Mouse (Mus musculus): ENCODE results near the gene Olfr59.

Gene Olfr59

GRCm38 (mm10) chr11:74283436-74283835, at the start of gene Olfr59:
Gene Olfr59, plus strand, starts transcription at chr11:74283736.
- no peak for DNase-seq

GRCm38 (mm10) chr11:74241201-74241600, 42.3 kb upstream of the Olfr59 start:
- DNase-seq = no peak

GRCm38 (mm10) chr11:74259508-74259907, 24.0 kb upstream of the Olfr59 start, which contains the start of gene Olfr406:
Gene Olfr406, plus strand, starts transcription at chr11:74259808.
- DNase-seq = no peak

GRCm38 (mm10) chr11:74287256-74287655, 3.7 kb downstream of the Olfr59 start:
- no peak for DNase-seq

GRCm38 (mm10) chr11:74326044-74326443, 42.5 kb downstream of the Olfr59 start:
- no peak for DNase-seq

- no peak for DNase-seq
Measured at GRCm38 (mm10) chr11:74328781-74329180, 45.2 kb downstream of the Olfr59 start.

- no peak for DNase-seq
Measured at GRCm38 (mm10) chr11:74337931-74338330, 54.4 kb downstream of the Olfr59 start, which contains the start of gene Olfr410. Gene Olfr410, minus strand, starts transcription at chr11:74338031.

All from right cerebral cortex, postnatal 25 days (tissue).